Mouse (Mus musculus) ovary, postnatal 14 days (tissue): Measurements from ENCODE around the gene Gm28048.

Experiments used
- DNase-seq: peaks from one replicate; pipeline ENCODE4 v3.0.0; 2022; ENCODE audit warnings: low spot score

The Gm28048 gene

GRCm38 (mm10) chr11:22989786-22990185 is 7.9 kb upstream of the Gm28048 start:
- no peak for DNase-seq

GRCm38 (mm10) chr11:22987357-22987756 is 5.5 kb upstream of the Gm28048 start:
- DNase-seq = peak; percentile 45

GRCm38 (mm10) chr11:22985510-22985909 is 3.6 kb upstream of the Gm28048 start:
- no peak for DNase-seq

- no peak for DNase-seq
Observed at GRCm38 (mm10) chr11:22982846-22983245, 956 bp upstream of the Gm28048 start.

GRCm38 (mm10) chr11:22981543-22981950 is 343 bp downstream of the Gm28048 start:
- no peak for DNase-seq

GRCm38 (mm10) chr11:22981041-22981440 is 849 bp downstream of the Gm28048 start:
- DNase-seq = no peak

- no peak for DNase-seq
Observed at GRCm38 (mm10) chr11:22979221-22979620, 2.7 kb downstream of the Gm28048 start.

- DNase-seq = no peak
Observed at GRCm38 (mm10) chr11:22978711-22979110, 3.2 kb downstream of the Gm28048 start.

GRCm38 (mm10) chr11:22978215-22978614 is 3.7 kb downstream of the Gm28048 start:
- DNase-seq = no peak

GRCm38 (mm10) chr11:22973599-22973998 is 8.3 kb downstream of the Gm28048 start:
- no peak for DNase-seq

- DNase-seq = peak; percentile 61
Observed at GRCm38 (mm10) chr11:22972746-22973526, 9.0 kb downstream of the Gm28048 start.

- peak; percentile 39 for DNase-seq
Observed at GRCm38 (mm10) chr11:22971835-22972709, 9.8 kb downstream of the Gm28048 start, which contains the start of gene Zrsr1. Zrsr1 (plus strand) TSS chr11:22972005.

- DNase-seq = no peak
Observed at GRCm38 (mm10) chr11:22970546-22970945, 11.3 kb downstream of the Gm28048 start.

- DNase-seq = no peak
Observed at GRCm38 (mm10) chr11:22969486-22969885, 12.4 kb downstream of the Gm28048 start.

- no peak for DNase-seq
Observed at GRCm38 (mm10) chr11:22965503-22965902, 16.4 kb downstream of the Gm28048 start.

- no peak for DNase-seq
Observed at GRCm38 (mm10) chr11:22964401-22964800, 17.5 kb downstream of the Gm28048 start.

GRCm38 (mm10) chr11:22962101-22962500 is 19.8 kb downstream of the Gm28048 start:
- no peak for DNase-seq

GRCm38 (mm10) chr11:22957791-22958374 is 24.0 kb downstream of the Gm28048 start:
- DNase-seq = no peak

GRCm38 (mm10) chr11:22956830-22957229 is 25.1 kb downstream of the Gm28048 start:
- DNase-seq = peak; percentile 52

GRCm38 (mm10) chr11:22956346-22956745 is 25.5 kb downstream of the Gm28048 start:
- DNase-seq = no peak

GRCm38 (mm10) chr11:22952668-22953067 is 29.2 kb downstream of the Gm28048 start:
- DNase-seq = no peak

GRCm38 (mm10) chr11:22950131-22950530 is 31.8 kb downstream of the Gm28048 start:
- no peak for DNase-seq

GRCm38 (mm10) chr11:22949101-22949500 is 32.8 kb downstream of the Gm28048 start:
- no peak for DNase-seq
